Mouse (Mus musculus): Measurements from ENCODE around the gene Fus.

GRCm38 (mm10) chr7:127946470-127947023, 20.7 kb upstream of the Fus start, which contains the start of gene Prss36:
- TF ChIP-seq CTCF (IDR thresholded peaks at IDR 0.05; ENCODE audit: low read depth) (no peak), EP300 (IDR thresholded peaks at IDR 0.05; ENCODE audit: low read depth) (no peak)

Measured in liver, postnatal 0 days (tissue).